In the genomic region with DNA sequence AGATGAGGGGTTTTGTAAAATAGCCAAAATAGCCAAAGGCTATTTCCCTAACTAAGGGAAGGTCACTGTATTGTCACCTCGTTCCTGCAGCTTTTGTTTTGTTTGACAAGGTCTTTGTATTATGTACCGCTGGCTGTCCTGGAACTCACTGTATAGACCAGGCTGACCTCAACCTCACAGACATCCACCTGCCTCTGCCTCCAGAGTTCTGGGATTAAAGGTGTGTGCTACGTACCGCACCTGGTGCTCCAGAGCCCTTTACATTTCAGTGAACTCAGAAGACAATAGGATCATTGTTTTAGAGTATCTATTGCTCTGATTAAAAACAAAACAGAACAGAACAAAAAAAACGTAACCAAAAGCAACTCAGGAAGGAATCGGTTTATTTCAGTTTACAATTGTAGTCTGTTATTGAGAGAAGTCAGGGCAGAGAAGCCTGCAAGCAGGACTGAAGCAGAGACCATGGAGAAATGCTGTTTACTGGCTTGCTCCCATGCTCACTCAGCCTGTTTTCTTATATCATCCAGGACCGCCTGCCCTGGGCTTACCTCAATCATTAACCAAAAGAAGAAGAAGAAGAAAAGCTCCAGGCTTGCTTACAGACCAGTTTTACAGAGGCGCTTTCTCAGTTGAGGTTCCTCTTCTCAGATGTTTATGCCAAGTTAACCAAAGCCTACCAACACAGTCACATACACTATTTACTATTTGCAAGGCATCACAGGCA, we compare ENCODE assay signal across 22 mouse cellular contexts.
A peak's percentile ranks its signal among the peaks of the same experiment; 100 is the strongest.
DNase-seq lines count a peak whose midpoint lies in the region; ATAC-seq and TF ChIP-seq lines count a peak whose summit lies in the region.
"Had no signal": no experiment of that assay in that cellular context is flagged by ENCODE, and none has a peak within 500 bp of the region (broad histone marks: within the 10 kb centered on the region; RNA-seq: fewer than 3 reads in every experiment).

No protein-coding gene starts in this region.

- no peaks in the 10 kb centered on the region for H3K27me3 ChIP-seq in hindbrain, embryonic 12.5 days
- no peaks in the 10 kb centered on the region for H3K27me3 ChIP-seq in hindbrain, postnatal 0 days (ENCODE audit: insufficient read depth, low read length)
- no peaks in the 10 kb centered on the region for H3K27me3 ChIP-seq in kidney, adult 2 months (replicated peaks; ENCODE audit: control insufficient read depth, insufficient read depth, low read length)
- H3K27me3 ChIP-seq: hindbrain, embryonic 15.5 days; liver, embryonic 13.5 days; stomach, embryonic 15.5 days had no signal

- 76% methylated on average over 8 of the region's 8 CpGs for WGBS in hindbrain, embryonic 12.5 days
- 72% methylated on average over 8 of the region's 8 CpGs for WGBS in hindbrain, postnatal 0 days
- 45% methylated on average over 8 of the region's 8 CpGs for WGBS in kidney, adult 2 months

- no peaks in the 10 kb centered on the region for H3K9me3 ChIP-seq in hindbrain, embryonic 12.5 days (replicated peaks)
- H3K9me3 ChIP-seq in hindbrain, postnatal 0 days (ENCODE audit: low read length): no peaks in the 10 kb centered on the region
- H3K9me3 ChIP-seq: hindbrain, embryonic 15.5 days; liver, embryonic 13.5 days; stomach, embryonic 15.5 days had no signal

- no peaks in the 10 kb centered on the region for H3K36me3 ChIP-seq in hindbrain, embryonic 12.5 days
- no peaks in the 10 kb centered on the region for H3K36me3 ChIP-seq in hindbrain, postnatal 0 days (ENCODE audit: insufficient read depth, low read length)
- H3K36me3 ChIP-seq in kidney, adult 2 months (ENCODE audit: control insufficient read depth, insufficient read depth, low read length): no peaks in the 10 kb centered on the region
- H3K36me3 ChIP-seq: hindbrain, embryonic 15.5 days; liver, embryonic 13.5 days; stomach, embryonic 15.5 days had no signal

- H3K27ac ChIP-seq in hindbrain, embryonic 12.5 days: peak overlapping the region; percentile 18; the same call in 1 of the 2 replicates
- H3K27ac ChIP-seq in hindbrain, postnatal 0 days: no peak overlapping the region
- H3K27ac ChIP-seq in kidney, adult 2 months (ENCODE audit: insufficient read depth, low read depth, low read length): peak overlapping the region; percentile 28; the same call in 1 of the 2 replicates
- H3K27ac ChIP-seq: hindbrain, embryonic 15.5 days; liver, embryonic 13.5 days; stomach, embryonic 15.5 days had no signal

- no peak for DNase-seq in hindbrain, postnatal 0 days (ENCODE audit: low spot score)
- DNase-seq in ZHBTc4 (ENCODE audit: low read depth, low spot score): peak; percentile 8
- peak; percentile 70 for DNase-seq in kidney, adult 2 months
- peak; percentile 37 for DNase-seq in kidney, postnatal 10 days
- DNase-seq in frontal cortex, postnatal 14 days (ENCODE audit: low spot score in 2 of 2): no peak
- DNase-seq in left cerebral cortex, adult 18-20 months (ENCODE audit: low spot score in 2 of 2): no peak
- DNase-seq: adrenal gland, postnatal 14 days; cerebellum, adult 9-11 months; gastrocnemius, postnatal 36 days; heart, postnatal 14 days; left cerebral cortex, postnatal 4 days; liver, embryonic 13.5 days; lung, embryonic 14.5 days; lung, postnatal 4 days; thymus, adult 2 months had no signal

- TF ChIP-seq CTCF in hindbrain, postnatal 0 days (IDR thresholded peaks at IDR 0.05; ENCODE audit: low read depth): no peak
- TF ChIP-seq CTCF in kidney, adult 2 months (conservative IDR thresholded peaks at IDR 0.05; ENCODE audit: insufficient read depth, insufficient read length, low read depth, low read length): no peak

- no peak overlapping the region for H3K9ac ChIP-seq in hindbrain, embryonic 12.5 days
- H3K9ac ChIP-seq in hindbrain, postnatal 0 days (replicated peaks; ENCODE audit: low read length): no peak overlapping the region
- H3K9ac ChIP-seq: hindbrain, embryonic 15.5 days; liver, embryonic 13.5 days; lung, embryonic 14.5 days; stomach, embryonic 15.5 days had no signal

- peaks cover 3% of the 10 kb centered on the region; the same call in 1 of the 2 replicates for H3K4me1 ChIP-seq in hindbrain, embryonic 12.5 days
- H3K4me1 ChIP-seq in hindbrain, postnatal 0 days (ENCODE audit: insufficient read depth, low read length): no peaks in the 10 kb centered on the region
- H3K4me1 ChIP-seq in kidney, adult 2 months (ENCODE audit: control insufficient read depth, insufficient read depth, low read length): peaks cover 15% of the 10 kb centered on the region; the same call in 1 of the 2 replicates
- H3K4me1 ChIP-seq: hindbrain, embryonic 15.5 days had no signal

- TF ChIP-seq POLR2A in kidney, adult 2 months (IDR thresholded peaks at IDR 0.05; ENCODE audit: low read depth, low read length): no peak

- H3K4me3 ChIP-seq in hindbrain, embryonic 12.5 days: no peak overlapping the region
- H3K4me3 ChIP-seq in hindbrain, postnatal 0 days (ENCODE audit: low read length): no peak overlapping the region
- no peak overlapping the region for H3K4me3 ChIP-seq in kidney, adult 2 months (ENCODE audit: insufficient read depth, low read depth, low read length)
- H3K4me3 ChIP-seq: hindbrain, embryonic 15.5 days; liver, embryonic 13.5 days; stomach, embryonic 15.5 days had no signal

- ATAC-seq in hindbrain, embryonic 12.5 days (ENCODE audit: low FRiP score): no peak
- no peak for ATAC-seq in hindbrain, postnatal 0 days
- ATAC-seq in megakaryocyte-erythroid progenitor cell, adult 5-6 weeks (replicated peaks; ENCODE audit: low FRiP score, low TSS enrichment, poor library complexity, severe bottlenecking): no peak
- ATAC-seq: activated CD4-positive, CD25-positive, alpha-beta regulatory T cell, adult 4 months had no signal

- no peak overlapping the region for H3K4me2 ChIP-seq in hindbrain, embryonic 12.5 days (replicated peaks)
- H3K4me2 ChIP-seq in hindbrain, postnatal 0 days (ENCODE audit: low read depth, low read length): no peak overlapping the region
- H3K4me2 ChIP-seq: heart, embryonic 11.5 days; hindbrain, embryonic 15.5 days; liver, embryonic 13.5 days; lung, embryonic 14.5 days; midbrain, embryonic 11.5 days; stomach, embryonic 15.5 days had no signal

Comparison
In these comparisons a context has a peak if more than half of its experiments do, and no peak if none do; other contexts are left out.
1. DNase-seq: peak in ZHBTc4 (single experiment), kidney, adult 2 months (single experiment) and kidney, postnatal 10 days (single experiment); none in hindbrain, postnatal 0 days (single experiment), frontal cortex, postnatal 14 days (0 of 2) and left cerebral cortex, adult 18-20 months (0 of 2).